Mouse (Mus musculus) CD4-positive, CD25-positive, alpha-beta regulatory T cell, adult 2 months (primary cell): ENCODE measurements around the gene Gon7.

Source experiments
- DNase-seq: peaks from one replicate; pipeline ENCODE4 v3.0.0-alpha.2; 2012; ENCODE audit warnings: low read depth, low spot score

The Gon7 gene

GRCm38 (mm10) chr12:102743036-102743588, 14.5 kb downstream of the Gon7 start:
- no peak for DNase-seq

GRCm38 (mm10) chr12:102742056-102742455, 15.5 kb downstream of the Gon7 start:
- no peak for DNase-seq

GRCm38 (mm10) chr12:102740285-102740684, 17.3 kb downstream of the Gon7 start:
- DNase-seq = peak; percentile 72

GRCm38 (mm10) chr12:102739096-102739495, 18.5 kb downstream of the Gon7 start:
- DNase-seq = no peak

- DNase-seq = peak; percentile 85
Measured at GRCm38 (mm10) chr12:102733381-102733780, 24.2 kb downstream of the Gon7 start.

GRCm38 (mm10) chr12:102730798-102731619, 26.6 kb downstream of the Gon7 start:
- DNase-seq = no peak

- DNase-seq = peak; percentile 67
Measured at GRCm38 (mm10) chr12:102729855-102730797, 27.5 kb downstream of the Gon7 start.

- peak; percentile 60 for DNase-seq
Measured at GRCm38 (mm10) chr12:102725761-102726175, 31.8 kb downstream of the Gon7 start.

- DNase-seq = peak; percentile 43
Measured at GRCm38 (mm10) chr12:102725146-102725545, 32.5 kb downstream of the Gon7 start.

- DNase-seq = no peak
Measured at GRCm38 (mm10) chr12:102723861-102724260, 33.7 kb downstream of the Gon7 start.

- DNase-seq = no peak
Measured at GRCm38 (mm10) chr12:102722966-102723365, 34.6 kb downstream of the Gon7 start.

GRCm38 (mm10) chr12:102722451-102722850, 35.2 kb downstream of the Gon7 start:
- DNase-seq = no peak

GRCm38 (mm10) chr12:102719552-102720315, 37.9 kb downstream of the Gon7 start:
- peak; percentile 84 for DNase-seq

GRCm38 (mm10) chr12:102714654-102715395, 42.8 kb downstream of the Gon7 start:
- no peak for DNase-seq

- DNase-seq = no peak
Measured at GRCm38 (mm10) chr12:102714116-102714515, 43.5 kb downstream of the Gon7 start.

- DNase-seq = no peak
Measured at GRCm38 (mm10) chr12:102713153-102713865, 44.3 kb downstream of the Gon7 start.

- no peak for DNase-seq
Measured at GRCm38 (mm10) chr12:102710851-102711375, 46.7 kb downstream of the Gon7 start.

- DNase-seq = no peak
Measured at GRCm38 (mm10) chr12:102709896-102710295, 47.7 kb downstream of the Gon7 start.

GRCm38 (mm10) chr12:102708220-102708619, 49.4 kb downstream of the Gon7 start:
- DNase-seq = no peak
